Mouse (Mus musculus) embryo, embryonic 10 days (tissue): ENCODE data around the gene 1110008P14Rik.
"Not testable (repeated sequence)": the region's sequence is repeated elsewhere in the genome, so short reads cannot be mapped to it uniquely, and the experiment has no call there.

Experiments
- DNase-seq: peaks from one replicate; pipeline ENCODE4 v3.0.0-alpha.2; 2015; ENCODE audit warnings: low spot score

Gene 1110008P14Rik

DNA sequence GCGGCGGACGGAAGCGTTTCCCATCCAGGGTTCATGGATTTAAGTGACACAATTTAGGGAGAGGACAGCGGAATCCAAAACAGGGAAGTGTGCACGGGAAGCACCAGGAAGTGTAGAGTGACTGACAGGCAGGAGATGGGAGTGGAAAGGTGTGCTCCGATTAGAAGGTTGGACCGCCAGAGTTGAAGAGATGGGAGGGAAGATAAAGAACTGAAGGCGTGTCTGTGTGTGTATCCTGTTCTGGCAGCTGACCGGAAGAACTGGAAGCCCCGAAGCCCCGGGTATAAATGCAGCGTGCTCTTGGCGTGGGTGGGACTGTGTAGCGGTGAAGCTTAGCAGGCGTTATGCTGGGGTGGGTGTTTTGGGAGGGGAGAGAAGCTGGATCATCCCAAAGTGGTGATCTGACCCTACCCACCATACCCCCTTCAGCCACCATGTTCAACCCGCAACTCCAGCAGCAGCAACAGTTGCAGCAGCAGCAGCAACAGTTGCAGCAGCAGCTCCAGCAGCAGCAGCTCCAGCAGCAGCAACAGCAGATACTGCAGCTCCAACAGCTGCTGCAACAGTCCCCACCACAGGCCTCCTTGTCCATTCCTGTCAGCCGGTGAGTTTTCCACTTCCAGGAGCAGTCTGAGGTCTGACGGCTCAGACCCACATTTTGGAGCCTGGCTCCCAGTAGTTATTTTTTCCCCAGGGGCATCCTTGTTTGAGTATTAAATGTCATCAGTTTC, 18.2 kb downstream of the 1110008P14Rik start:
- DNase-seq: peak; percentile 54

DNA sequence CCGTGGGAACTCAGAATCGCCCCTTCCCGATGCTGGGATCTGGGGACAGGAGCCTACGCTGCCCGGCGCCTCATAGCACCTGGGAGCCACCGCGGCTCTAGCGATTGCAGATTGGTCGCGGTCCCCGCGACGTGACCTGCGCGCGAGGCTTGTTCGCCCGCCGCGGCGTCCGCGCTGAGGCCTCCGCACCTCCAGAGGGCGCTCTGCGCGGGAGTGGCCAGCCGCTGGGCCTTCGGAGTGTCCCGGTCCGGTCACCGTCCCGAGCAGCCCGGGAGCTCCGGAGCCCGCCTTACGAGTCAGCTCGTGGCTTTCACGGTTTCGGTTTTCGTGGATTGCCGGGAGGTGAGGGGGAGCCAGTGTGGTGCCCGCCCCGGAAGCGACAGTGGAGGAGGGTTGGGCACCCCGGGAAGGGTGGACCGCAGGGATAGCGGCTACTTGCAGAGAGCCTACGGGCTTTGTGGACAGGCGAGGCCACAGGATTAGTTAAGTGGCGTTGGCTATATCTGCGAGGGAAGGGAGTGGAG, 18.9 kb downstream of the 1110008P14Rik start:
- DNase-seq: peak; percentile 84

DNA sequence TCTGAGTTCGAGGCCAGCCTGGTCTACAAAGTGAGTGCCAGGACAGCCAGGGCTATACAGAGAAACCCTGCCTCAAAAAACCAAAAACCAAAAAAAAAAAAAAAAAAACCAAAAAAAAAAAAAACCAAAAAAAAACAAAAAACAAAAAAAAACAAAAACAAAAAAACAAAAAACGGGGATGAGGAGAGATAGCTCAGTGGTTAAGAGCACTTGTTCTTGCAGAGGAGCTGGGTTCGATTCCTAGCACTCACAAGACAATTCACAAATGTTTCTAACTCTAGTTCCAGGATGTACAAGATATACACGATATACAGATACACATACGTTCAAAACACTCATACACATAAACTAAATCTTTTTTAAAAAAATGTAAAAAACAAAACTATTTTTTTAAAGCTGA, 19.5 kb downstream of the 1110008P14Rik start:
- DNase-seq: not testable (repeated sequence)

DNA sequence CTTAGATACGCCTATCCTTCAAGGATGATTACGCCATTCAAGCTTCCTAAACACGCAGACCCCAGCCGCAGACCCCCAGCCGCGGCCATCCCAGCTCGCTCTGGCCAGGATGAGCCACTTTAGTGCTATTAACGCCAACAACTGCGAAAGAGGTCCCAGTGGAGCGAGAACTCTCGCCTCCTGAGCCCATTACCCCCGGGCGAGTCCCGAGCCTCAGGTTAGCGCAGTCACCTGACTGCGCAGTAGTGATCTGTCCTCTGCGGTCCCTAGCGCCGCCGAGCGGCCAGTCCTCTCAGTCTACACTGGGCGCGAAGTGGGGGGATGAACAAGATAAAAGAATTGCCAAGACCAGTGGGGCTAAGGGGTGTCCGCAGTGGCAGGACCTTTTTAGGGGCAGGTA, 20.3 kb downstream of the 1110008P14Rik start:
- peak; percentile 73 for DNase-seq

DNA sequence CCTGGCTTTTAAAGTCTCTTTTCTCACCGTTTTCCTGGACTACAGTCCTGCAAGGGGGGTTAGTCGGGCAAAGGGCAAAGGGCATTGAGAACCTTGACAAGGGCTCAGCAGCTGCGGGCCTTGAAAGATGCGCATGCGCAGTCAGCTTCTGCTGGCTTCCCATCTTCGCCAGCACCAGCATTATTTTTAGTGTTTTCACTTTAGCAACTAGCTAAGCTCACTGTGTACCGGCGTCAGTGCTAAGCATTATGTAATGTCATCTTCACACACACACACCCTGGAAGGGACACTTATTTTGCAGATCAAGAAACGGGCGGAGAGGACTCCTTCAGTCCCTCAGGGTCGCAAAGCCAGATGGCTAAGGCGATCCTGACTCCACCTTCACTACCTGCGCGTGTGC, 21.0 kb downstream of the 1110008P14Rik start:
- DNase-seq: peak; percentile 91

DNA sequence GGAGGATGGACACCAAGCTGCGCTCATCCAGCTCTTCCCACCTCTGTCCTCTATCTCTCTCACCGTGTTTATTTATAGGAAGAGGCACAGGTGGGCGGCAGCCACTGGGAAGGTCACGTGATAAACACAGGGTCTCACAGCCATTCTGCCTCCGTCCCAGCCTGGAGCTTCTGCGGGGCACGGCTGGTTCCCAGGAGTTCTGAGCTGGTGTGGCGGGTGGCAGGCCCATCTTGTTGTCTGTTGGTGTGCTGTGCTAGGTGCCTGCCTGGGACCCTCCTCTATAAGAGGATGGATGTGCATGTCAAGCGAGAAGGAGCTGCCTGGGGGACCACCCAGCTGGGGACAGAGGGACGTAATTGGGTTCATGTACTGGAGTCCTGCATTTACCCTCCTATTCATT, 23.4 kb downstream of the 1110008P14Rik start:
- DNase-seq: no peak

DNA sequence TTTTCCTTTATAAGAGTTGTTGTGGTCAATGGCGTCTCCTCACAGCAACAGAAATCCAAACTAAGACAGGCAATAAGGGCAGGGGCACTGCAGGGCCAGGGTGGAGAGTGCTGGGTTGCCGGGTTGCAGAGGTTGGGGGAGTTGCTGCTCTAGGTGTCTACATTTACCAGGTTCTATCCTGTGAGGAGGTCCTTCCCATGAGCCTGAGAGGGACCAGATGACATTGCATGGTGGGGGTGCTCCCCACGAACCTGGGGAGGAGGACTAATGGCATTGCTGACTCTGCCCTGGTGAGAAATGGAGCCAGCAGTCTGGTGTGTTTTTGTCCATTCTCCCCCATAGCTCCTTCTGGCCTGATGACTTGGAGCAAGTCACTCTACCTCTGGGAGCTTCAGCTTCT, 24.0 kb downstream of the 1110008P14Rik start:
- no peak for DNase-seq

DNA sequence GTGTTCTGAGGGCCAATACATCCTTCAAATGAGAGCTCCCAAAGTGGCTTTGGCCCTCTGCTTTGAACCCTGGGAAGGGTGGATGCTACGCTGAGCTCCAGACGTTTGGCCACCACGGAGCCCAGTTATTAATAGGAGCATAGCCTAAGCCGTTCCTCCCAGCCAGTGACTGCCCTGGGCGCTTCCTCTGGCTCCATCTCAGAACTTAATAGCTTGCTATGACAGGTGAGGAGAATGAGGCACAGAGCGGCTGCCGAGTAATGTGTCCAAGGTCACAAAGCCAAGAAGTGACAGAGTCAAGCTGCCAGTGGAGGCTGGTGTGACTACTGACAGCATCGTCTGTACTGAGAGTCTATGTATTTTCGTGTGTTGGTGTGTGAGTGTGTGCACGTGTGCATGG, 25.5 kb downstream of the 1110008P14Rik start:
- DNase-seq: no peak

DNA sequence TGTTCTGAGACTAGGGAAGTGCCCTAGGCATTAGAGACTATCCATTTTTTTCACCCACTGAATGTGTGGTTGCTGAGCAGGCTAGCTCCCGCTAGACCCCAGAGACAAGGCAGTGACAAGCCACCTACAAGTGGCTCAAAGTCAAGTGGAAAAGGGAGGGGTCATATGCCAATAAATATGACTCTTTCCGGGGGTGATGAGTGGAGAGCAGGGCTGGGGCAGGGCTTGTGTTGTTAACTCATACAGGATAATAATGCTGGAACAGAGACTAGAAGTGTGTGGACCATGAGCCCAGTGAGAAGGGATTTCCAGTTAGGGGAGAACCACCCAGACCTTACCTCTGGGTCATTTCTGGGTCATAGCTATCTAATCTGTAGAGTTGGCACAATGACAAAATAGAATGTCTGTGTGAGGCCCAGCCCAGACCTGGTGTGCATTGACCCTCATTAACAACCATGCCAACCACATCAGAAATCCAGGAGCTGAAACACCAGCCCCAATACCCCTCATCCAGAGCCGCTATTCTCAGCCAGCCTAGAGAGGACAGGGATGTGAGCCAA, 27.3 kb downstream of the 1110008P14Rik start:
- DNase-seq: no peak

DNA sequence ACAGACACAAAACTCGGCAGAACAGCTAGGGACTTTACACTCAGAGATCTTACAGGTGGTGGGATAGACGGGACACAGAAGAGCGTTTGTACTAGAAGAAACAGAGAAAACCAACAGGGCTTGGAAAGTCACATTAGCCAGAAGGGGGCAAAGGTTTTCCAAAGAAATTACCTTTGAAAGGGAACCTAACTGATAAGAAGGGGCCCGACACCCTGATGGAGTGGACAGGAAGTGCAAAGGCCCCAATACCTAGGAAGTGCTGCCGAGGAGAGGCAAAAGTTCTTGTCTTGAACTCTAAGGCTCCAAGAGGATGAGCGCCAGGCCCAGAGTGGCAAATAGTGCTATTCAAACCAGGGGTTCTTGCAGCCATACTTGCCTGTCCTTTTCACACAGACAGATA, 27.9 kb downstream of the 1110008P14Rik start:
- no peak for DNase-seq

DNA sequence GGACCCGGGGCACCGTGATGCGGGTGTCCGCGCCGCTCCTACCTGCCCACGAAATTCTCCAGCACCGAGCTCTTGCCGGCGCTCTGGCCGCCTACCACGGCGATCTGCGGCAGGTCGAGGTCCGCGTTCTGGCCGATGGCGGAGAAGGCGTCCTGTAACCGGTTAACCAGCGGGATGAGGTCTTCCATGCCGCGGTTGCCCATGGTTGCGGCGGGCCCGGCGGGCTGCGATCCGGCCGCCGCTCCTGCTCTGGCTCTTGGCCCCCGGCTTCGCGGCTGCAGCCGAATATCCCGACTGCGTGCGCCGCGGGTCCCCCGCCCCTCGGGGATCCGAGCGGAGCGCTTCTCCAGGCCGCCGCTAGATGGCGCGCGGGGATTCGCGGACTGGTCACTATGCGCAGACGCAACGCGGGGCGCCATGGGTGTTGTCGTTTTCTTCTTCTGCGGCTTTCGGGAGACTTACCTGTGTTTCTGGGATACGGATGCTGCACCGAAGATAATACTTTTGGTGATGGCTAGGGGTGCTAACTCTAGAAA, 28.7 kb downstream of the 1110008P14Rik start, which contains the start of gene Dnm1:
Gene Dnm1, minus strand, starts transcription at position 332 of the 536 bp plus-strand sequence.
- peak; percentile 92 for DNase-seq

DNA sequence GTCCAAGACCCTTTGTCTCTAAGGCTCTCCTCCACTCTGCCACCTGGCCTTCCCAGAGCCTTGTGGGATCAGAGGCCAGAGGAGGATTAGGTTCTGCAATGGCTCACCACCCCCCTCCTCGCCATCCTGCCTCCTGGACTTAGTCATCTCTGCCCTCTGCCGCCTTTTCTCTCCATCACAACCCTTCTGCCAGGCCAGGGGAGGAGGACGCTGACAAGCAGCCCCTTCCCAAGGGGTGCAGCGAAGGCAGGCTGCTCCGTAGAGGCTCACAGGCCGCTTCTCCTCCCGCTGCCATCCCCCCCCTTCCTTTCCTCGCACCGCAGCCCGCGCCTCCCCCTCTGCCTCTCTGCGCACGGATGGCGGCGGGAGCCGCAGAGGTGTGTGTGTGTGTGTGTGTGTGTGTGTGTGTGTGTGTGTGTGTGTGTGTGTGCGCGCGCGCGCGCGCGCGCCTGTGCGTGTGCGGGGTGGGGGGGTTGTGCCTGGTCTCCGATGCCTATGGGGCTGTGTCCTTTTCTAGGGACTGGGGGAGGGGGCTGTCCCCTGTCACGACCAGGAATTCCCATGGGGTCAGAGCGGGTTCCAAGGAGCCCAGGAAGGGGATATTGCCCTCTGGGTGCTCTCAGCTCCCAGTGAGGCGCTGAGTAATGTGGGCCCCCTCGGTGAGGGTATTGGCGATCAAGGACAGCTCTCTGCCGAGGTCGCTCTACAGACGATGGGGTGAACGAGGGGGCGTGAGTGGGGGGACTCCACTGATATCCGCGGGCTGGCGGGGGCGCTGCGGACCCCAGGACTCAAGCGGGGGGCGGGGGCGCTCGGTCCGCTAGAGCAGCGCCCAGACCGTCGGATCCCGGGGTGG, 29.4 kb downstream of the 1110008P14Rik start, which contains the start of gene Ciz1:
Gene Ciz1, plus strand, starts transcription at position 177 of the 856 bp plus-strand sequence.
- peak; percentile 56 for DNase-seq

DNA sequence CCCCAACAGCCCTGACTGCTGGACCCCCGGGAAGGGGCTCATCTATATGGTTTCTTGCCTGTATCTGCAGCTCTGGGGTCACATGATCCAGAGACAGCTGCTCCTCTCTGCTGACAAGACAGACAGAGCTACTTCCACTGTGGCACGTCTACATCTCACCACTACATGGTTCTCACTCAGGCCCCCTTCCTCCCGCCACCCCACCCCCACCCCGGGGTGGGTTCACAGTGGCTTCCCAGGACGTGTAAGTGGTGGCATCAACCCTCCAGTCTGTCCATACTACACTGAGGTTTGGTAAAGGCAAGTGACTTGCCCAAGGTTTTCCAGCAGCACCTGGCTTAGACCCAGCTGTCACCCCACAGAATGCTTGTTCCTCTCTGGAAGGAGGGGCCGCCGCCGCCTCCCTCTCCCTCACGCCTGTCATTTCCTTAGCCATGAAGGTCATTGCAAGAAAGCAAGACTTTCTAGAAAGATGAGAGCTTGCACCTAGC, 30.2 kb downstream of the 1110008P14Rik start:
- DNase-seq: no peak

DNA sequence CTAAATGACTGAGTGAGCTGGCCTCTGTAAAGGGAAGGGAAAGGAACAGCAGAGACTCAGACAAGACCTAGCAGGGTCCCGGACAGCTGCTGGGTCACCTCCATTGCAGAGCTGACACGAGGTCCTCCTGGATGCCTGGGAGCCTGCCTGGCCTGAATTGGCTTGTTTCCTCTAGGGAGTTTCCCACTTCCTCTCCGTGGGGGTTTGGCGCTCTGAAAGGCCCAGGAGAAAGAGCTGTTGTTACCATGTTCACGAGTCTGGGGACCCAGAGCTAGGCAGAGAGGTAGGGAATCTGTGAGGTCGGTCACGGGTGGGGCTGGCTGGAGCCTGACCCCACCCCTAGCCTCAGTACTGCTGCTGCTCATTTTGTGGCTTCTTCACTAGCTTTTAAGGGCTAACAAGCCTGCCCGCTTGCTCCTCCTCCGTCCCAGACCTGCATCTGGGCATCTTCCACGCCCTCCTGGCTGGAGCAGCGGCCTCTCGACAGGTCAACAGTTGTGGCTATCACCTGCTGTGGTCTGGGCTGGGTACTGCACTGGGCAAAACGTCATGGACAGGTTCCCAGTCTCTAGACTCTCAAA, 31.2 kb downstream of the 1110008P14Rik start:
- DNase-seq: no peak

DNA sequence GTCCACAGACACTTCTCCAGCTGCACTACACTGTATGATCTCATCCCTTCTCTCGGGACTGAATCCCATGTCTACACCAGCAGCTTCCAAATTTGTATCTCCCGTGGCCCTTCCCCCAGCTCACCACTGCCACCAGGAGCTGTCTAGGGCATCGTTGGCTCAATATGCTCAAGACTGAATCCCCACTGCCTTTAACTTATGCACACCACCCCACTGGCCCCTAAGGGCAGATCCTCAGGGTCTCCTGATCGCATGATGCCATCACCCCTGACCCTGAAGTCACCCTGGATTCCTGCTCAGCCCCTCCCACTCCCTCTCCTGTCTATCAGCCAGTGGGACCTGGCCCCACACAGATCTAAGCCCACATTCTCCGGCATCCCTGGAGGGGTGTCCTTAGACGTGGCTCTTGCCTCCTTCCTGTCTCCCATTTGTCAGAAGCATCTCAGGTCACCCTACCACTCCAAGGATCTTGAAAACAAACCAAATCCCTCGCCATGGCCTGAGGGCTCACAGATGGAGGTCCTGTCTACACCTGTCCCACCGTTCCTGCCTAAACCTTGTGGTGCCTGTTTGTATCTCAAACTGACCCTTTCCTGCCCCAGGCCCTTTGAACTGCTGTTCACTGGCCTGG, 32.0 kb downstream of the 1110008P14Rik start:
- no peak for DNase-seq

DNA sequence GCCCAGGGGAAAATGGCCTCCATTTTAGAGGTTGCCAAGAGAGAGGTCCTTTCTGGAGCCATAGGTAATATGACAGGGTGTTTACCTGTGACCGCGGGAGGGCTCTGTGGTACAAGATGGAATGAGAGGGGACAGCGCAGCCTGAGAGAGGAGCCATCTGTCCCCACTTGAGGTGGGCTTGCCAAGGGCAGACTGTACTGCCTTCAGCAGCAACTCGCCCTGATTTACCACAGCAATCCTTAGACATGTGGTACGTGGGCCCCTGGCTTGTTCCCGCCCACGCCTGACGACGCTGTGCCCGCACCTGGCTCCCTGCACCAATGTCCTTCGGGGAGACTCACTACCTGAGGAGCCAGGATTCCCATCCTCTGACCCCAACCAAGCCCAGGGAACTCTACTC, 33.4 kb downstream of the 1110008P14Rik start:
- DNase-seq: no peak

DNA sequence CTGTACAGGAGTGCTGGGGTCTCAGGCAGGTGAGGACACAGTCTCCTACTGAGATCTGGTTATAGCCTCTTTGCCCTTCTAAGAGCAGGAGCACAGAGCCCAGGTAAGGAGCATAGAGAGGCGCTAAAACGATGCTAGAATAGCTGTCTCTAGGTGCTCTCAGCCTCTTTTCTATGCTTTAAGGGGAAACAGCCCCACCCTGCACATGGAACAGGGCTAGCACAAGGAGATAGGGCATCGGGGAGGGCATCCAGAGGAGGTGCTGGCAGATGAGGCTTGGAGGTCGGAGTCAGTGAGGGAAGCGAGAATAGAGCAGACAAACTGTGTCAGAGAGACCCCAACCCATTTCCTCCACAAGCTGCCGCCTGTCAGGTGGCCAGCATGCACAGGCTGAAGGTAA, 34.7 kb downstream of the 1110008P14Rik start:
- no peak for DNase-seq

DNA sequence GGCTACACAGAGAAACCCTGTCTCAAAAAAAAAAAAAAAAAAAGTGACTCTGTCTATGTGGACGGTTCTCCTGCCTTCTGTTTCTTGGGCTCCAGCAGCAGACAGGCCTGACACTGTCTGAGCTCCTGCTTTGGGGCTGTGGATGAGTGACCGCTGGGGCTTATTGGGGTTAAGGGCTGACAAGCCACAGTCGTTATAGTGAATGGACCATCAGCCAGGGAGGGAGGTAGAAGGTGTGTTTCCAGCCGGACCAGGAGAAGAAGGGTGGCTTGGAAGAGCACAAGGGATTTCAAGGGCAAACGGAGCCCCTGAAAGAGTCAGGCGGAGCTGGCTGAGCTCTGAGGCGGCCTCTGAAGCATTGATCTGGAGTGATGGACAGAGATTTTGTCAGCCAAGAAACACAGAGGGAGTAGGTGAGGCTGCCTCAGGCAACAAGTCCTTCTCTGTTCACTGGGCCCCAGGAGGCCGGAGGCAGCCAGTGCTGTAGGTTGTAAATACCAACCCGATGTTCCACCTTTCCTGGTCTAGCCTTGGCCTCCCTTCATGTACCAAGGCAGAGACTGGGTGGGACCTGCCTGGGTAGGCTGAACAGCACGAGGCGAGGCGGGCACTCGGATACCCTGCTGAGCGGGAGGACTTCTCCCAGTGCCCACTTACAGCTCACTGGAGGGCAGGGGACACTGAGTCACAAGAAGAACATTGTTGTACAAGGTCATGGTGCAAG, 37.0 kb downstream of the 1110008P14Rik start:
- no peak for DNase-seq

DNA sequence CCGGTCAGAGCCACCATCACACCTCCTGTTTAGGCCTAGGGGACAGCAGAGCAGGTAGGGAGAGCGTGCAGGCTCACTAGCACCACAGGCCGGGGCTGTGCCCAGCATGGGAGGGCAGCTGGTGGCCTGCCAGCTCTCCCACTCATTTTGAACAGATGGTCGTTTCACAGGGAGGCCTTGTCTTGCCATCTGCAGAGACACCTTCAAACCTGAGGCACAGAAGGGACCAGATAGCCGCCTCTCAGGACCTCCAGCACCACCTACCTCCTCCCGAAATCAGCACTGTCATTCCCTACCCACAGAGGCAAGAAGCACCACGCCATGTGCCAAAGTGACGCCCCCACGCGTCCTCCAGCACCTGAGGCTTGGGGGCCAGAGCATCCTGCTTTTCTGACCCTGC, 37.7 kb downstream of the 1110008P14Rik start:
- DNase-seq: no peak

DNA sequence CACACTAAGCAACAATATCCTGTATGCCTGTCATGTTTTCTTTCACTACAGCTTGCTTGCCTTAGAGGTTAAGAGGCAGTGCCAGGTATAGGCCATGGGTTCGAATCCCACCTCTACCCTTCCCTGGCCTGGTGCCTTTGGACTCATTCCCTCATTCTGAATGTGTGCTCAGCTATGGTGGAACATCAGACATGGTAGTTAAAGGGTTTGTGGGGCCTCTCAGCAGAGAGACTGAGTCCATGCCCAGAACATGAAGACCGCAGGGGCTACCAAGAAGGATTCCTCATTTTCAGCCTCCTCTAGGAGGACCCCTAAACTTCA, 38.4 kb downstream of the 1110008P14Rik start:
- no peak for DNase-seq
